Mouse (Mus musculus) spleen, adult 2 months (tissue): ENCODE results near the gene Nrarp. TPM values are rescaled to one million over a fixed set of nuclear protein-coding genes. Genes with fewer than 3 reads are reported as not detected.

Experiments used
- DNase-seq, 2 experiments: peaks; one replicate each; pipeline versions ENCODE4 v3.0.0 to v3.0.0-alpha.2; 2012 to 2021; ENCODE audit warnings: low spot score in 2 of 2, low read depth in 1 of 2
- H3K27ac ChIP-seq: fragments of 200-500 bp; 2 replicates; pipeline ENCODE4 v1.5.1; 2012; ENCODE audit warnings: low read length, inconsistent platforms; ENCODE audit not compliant: insufficient read depth
- H3K27me3 ChIP-seq: fragments of 200-500 bp; 2 replicates; pipeline ENCODE4 v1.6.1; 2012; ENCODE audit warnings: mild to moderate bottlenecking, moderate library complexity, low read length, inconsistent platforms; ENCODE audit not compliant: control insufficient read depth, insufficient read depth
- H3K36me3 ChIP-seq: fragments of 200-500 bp; 2 replicates; pipeline ENCODE4 v1.6.1; 2012; ENCODE audit warnings: mild to moderate bottlenecking, low read length, inconsistent platforms; ENCODE audit not compliant: control insufficient read depth, insufficient read depth
- H3K4me1 ChIP-seq: fragments of 200-500 bp; 2 replicates; pipeline ENCODE4 v1.6.1; 2011; ENCODE audit warnings: inconsistent platforms; ENCODE audit not compliant: control insufficient read depth, insufficient read depth, insufficient read length
- H3K4me3 ChIP-seq: fragments of 200-500 bp; 2 replicates; pipeline ENCODE4 v1.5.1; 2011; ENCODE audit warnings: mild to moderate bottlenecking, inconsistent platforms; ENCODE audit not compliant: insufficient read depth, insufficient read length; ENCODE audit errors: extremely low read depth
- CTCF ChIP-seq: fragments of 200-500 bp; IDR thresholded peaks from 2 replicates; pipeline ENCODE4 v1.5.1; 2011; ENCODE audit warnings: mild to moderate bottlenecking, inconsistent platforms; ENCODE audit not compliant: insufficient read depth, insufficient read length, insufficient replicate concordance; ENCODE audit errors: extremely low read depth
- POLR2A ChIP-seq: fragments of 200-500 bp; IDR thresholded peaks from 2 replicates; pipeline ENCODE4 v1.6.1; 2011; ENCODE audit warnings: low read depth, low read length, inconsistent platforms
- WGBS: fragments of 180-500 bp; shearing (Covaris S2); methylation state at CpG from one replicate; pipeline ENCODE4 v1.1.7; 2018; 5-methylcytosine and 5-hydroxymethylcytosine counted together
- polyA plus RNA-seq: library from polyadenylated mRNA; depleted of rRNA; stranded (reverse); fragments of >200 nt; gene quantifications from 2 replicates; pipeline ENCODE4 v1.2.3, GENCODE M21; 2012

The Nrarp gene
- polyA plus RNA-seq, 1 experiment = 8.0 TPM

- WGBS = 61% methylated on average over 8 of the region's 8 CpGs
- Histone ChIP-seq H3K4me1 (peaks cover 11% of the 10 kb centered on the region; the same call in 1 of the 2 replicates), H3K27ac (no peak overlapping the region), H3K4me3 (no peak overlapping the region), H3K27me3 (no peaks in the 10 kb centered on the region), H3K36me3 (no peaks in the 10 kb centered on the region)
- DNase-seq = no peak
- no peak for TF ChIP-seq POLR2A
- no peak for TF ChIP-seq CTCF
Observed at GRCm38 (mm10) chr2:25172629-25173028, 7.9 kb upstream of the Nrarp start.

GRCm38 (mm10) chr2:25173821-25174220, 6.7 kb upstream of the Nrarp start:
- H3K4me1 ChIP-seq = peaks cover 7% of the 10 kb centered on the region; the same call in 1 of the 2 replicates
- TF ChIP-seq POLR2A = no peak
- TF ChIP-seq CTCF = no peak
- H3K36me3 ChIP-seq = no peaks in the 10 kb centered on the region
- no peaks in the 10 kb centered on the region for H3K27me3 ChIP-seq
- DNase-seq = no peak
- no peak overlapping the region for H3K27ac ChIP-seq
- no peak overlapping the region for H3K4me3 ChIP-seq
- 98% methylated on average over 4 of the region's 4 CpGs for WGBS

GRCm38 (mm10) chr2:25174866-25175689, 5.5 kb upstream of the Nrarp start:
- H3K4me1 ChIP-seq = peaks cover 7% of the 10 kb centered on the region; the same call in 1 of the 2 replicates
- no peak for DNase-seq
- WGBS = 72% methylated on average over 7 of the region's 7 CpGs
- H3K36me3 ChIP-seq = no peaks in the 10 kb centered on the region
- H3K27ac ChIP-seq = no peak overlapping the region
- H3K4me3 ChIP-seq = no peak overlapping the region
- no peaks in the 10 kb centered on the region for H3K27me3 ChIP-seq
- no peak for TF ChIP-seq CTCF
- TF ChIP-seq POLR2A = no peak

DNA sequence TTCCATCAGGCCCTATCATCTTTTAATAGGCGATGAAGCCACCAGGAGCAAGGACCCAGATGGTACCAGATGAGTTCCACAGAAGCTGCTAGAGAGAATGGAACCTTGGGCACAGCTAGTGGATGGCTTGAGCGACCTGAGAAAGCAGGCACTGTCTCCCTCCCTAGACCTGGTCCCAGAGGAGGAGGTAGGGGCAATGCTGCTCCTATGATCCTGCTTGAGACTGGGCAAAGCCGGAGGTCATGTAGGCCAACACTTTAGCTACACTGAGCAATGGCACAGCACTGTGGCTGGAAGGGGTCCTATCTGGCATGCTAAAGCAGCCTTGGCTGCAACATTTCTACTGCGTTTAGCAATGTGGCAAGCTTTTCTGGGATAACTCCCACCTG, 4.9 kb upstream of the Nrarp start:
- Histone ChIP-seq H3K27me3 (no peaks in the 10 kb centered on the region), H3K4me1 (peaks cover under 1% of the 10 kb centered on the region; the same call in 1 of the 2 replicates), H3K36me3 (no peaks in the 10 kb centered on the region), H3K4me3 (no peak overlapping the region), H3K27ac (no peak overlapping the region)
- WGBS = 93% methylated on average over 4 of the region's 4 CpGs
- TF ChIP-seq POLR2A = no peak
- no peak for TF ChIP-seq CTCF
- no peak for DNase-seq

DNA sequence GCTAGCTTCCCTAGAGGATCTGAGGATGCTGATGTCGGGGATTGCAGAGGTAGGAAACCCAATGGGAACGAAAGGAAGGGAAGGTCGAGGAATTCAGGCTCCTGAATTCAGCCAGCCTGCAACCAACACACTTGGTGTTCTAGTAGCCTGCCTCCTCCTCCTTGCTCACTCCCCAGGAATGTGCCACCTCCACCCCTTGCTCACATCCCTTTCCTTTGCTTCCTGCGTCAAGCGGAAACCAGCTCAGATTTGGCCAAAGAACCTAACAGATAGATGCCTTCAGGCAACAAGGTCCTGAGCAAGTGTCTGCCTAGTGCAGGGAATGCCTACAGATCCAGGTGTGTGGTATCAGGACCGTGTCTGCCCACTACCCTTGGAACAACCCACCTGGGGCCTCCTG, 4.0 kb upstream of the Nrarp start:
- no peaks in the 10 kb centered on the region for H3K36me3 ChIP-seq
- TF ChIP-seq POLR2A (no peak), CTCF (no peak)
- WGBS = 83% methylated on average over 6 of the region's 6 CpGs
- DNase-seq = no peak
- H3K4me1 ChIP-seq = no peaks in the 10 kb centered on the region; the same call in 1 of the 2 replicates
- H3K4me3 ChIP-seq = no peak overlapping the region
- no peak overlapping the region for H3K27ac ChIP-seq
- no peaks in the 10 kb centered on the region for H3K27me3 ChIP-seq

DNA sequence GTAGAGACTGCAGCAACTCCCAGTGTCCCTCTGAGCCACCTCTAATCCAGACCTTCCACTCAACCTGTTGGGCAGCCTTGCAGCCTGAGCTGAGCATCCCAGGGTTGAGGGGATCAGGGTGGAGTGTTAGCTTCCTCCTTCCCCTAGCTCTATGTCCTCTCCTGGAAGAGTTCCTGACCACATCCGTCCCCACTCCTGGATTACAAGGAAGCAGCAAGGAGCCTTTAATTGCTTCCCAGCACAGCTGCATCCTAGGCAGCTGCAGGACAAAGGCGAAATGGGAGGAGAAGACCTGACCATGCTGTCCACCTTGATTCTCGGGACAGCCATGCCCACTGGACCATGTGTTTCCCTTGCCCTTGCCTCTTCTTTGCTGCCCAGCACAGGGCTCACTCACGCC, 3.5 kb upstream of the Nrarp start:
- no peak overlapping the region for H3K4me3 ChIP-seq
- 87% methylated on average over 4 of the region's 4 CpGs for WGBS
- no peak for DNase-seq
- no peak overlapping the region for H3K27ac ChIP-seq
- peaks cover 2% of the 10 kb centered on the region; the same call in 1 of the 2 replicates for H3K4me1 ChIP-seq
- TF ChIP-seq CTCF (no peak), POLR2A (no peak)
- H3K36me3 ChIP-seq = no peaks in the 10 kb centered on the region
- H3K27me3 ChIP-seq = no peaks in the 10 kb centered on the region

DNA sequence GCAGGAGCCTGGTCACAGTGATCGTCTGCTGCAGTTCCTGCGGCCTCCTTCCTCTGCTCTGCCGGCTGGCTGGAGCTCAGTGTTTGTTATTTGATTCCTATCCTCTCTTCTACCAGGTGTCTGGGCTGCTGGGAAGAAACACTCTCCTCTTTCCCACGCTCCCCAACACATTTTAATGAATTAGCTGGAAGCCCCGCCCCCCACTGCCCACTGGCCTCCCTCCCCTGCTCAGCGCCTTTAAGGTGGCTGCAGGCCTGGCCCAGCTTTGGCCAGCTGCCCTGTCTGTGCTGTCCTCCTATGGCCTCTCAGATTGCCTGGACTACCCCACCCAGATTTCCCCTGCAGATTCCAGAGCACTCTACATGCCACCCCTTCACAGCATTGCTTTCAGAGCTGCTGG, 2.9 kb upstream of the Nrarp start:
- H3K27me3 ChIP-seq = no peaks in the 10 kb centered on the region
- H3K27ac ChIP-seq = no peak overlapping the region
- no peak overlapping the region for H3K4me3 ChIP-seq
- H3K36me3 ChIP-seq = no peaks in the 10 kb centered on the region
- DNase-seq = no peak
- H3K4me1 ChIP-seq = peaks cover 5% of the 10 kb centered on the region; the same call in 1 of the 2 replicates
- 80% methylated on average over 6 of the region's 6 CpGs for WGBS
- no peak for TF ChIP-seq POLR2A
- TF ChIP-seq CTCF = no peak
